Mouse (Mus musculus): ENCODE measurements at regions not wholly inside any gene's neighbourhood (a gene's known extent, or its start where the extent isn't known, plus 50 kb on each side); places are given as distances from the start of the nearest gene placed in this dataset.

- no peak for DNase-seq (ENCODE audit: low spot score in 2 of 2)
Measured at GRCm38 (mm10) chr14:45714311-45714710, 56.4 kb upstream of the Ddhd1 start.

GRCm38 (mm10) chr14:45714786-45715185, 56.8 kb upstream of the Ddhd1 start:
- no peak for DNase-seq (ENCODE audit: low spot score in 2 of 2)

GRCm38 (mm10) chr14:45716100-45716499, 58.2 kb upstream of the Ddhd1 start:
- DNase-seq (ENCODE audit: low spot score in 2 of 2), result no peak

- no peak for DNase-seq (ENCODE audit: low spot score in 2 of 2)
Measured at GRCm38 (mm10) chr14:45722887-45723286, 64.9 kb upstream of the Ddhd1 start.

- no peak for DNase-seq (ENCODE audit: low spot score in 2 of 2)
Measured at GRCm38 (mm10) chr14:45724341-45724740, 66.4 kb upstream of the Ddhd1 start.

- DNase-seq (ENCODE audit: low spot score in 2 of 2), result no peak
Measured at GRCm38 (mm10) chr14:45734530-45735410, 76.8 kb upstream of the Ddhd1 start.

GRCm38 (mm10) chr14:45737966-45738365, 80.0 kb upstream of the Ddhd1 start:
- no peak for DNase-seq (ENCODE audit: low spot score in 2 of 2)

- no peak for DNase-seq (ENCODE audit: low spot score in 2 of 2)
Measured at GRCm38 (mm10) chr14:45739638-45740037, 81.7 kb upstream of the Ddhd1 start.

- DNase-seq (ENCODE audit: low spot score in 2 of 2), result no peak
Measured at GRCm38 (mm10) chr14:45740662-45741061, 82.7 kb upstream of the Ddhd1 start.

- no peak for DNase-seq (ENCODE audit: low spot score in 2 of 2)
Measured at GRCm38 (mm10) chr14:45746176-45746575, 88.2 kb upstream of the Ddhd1 start.

GRCm38 (mm10) chr14:45757376-45757775, 99.4 kb upstream of the Ddhd1 start:
- no peak for DNase-seq (ENCODE audit: low spot score in 2 of 2)

GRCm38 (mm10) chr14:45760890-45761680, 103.1 kb upstream of the Ddhd1 start:
- no peak for DNase-seq (ENCODE audit: low spot score in 2 of 2)

- no peak for DNase-seq (ENCODE audit: low spot score in 2 of 2)
Measured at GRCm38 (mm10) chr14:45764231-45764630, 106.3 kb upstream of the Ddhd1 start.

- DNase-seq (ENCODE audit: low spot score in 2 of 2), result no peak
Measured at GRCm38 (mm10) chr14:45766582-45766981, 108.6 kb upstream of the Ddhd1 start.

GRCm38 (mm10) chr14:45772665-45773277, 114.8 kb upstream of the Ddhd1 start:
- peak; percentile 70 to 79 for DNase-seq (ENCODE audit: low spot score in 2 of 2)

GRCm38 (mm10) chr14:45773326-45773725, 115.4 kb upstream of the Ddhd1 start:
- peak in 1 of 2 experiments; percentile 20 for DNase-seq (ENCODE audit: low spot score in 2 of 2)

- no peak for DNase-seq (ENCODE audit: low spot score in 2 of 2)
Measured at GRCm38 (mm10) chr14:45781850-45782249, 123.9 kb upstream of the Ddhd1 start.

- no peak for DNase-seq (ENCODE audit: low spot score in 2 of 2)
Measured at GRCm38 (mm10) chr14:45794980-45795379, 137.0 kb upstream of the Ddhd1 start.

- DNase-seq (ENCODE audit: low spot score in 2 of 2), result peak; percentile 19 to 26
Measured at GRCm38 (mm10) chr14:45796665-45797319, 138.8 kb upstream of the Ddhd1 start.

GRCm38 (mm10) chr14:45797320-45797696, 139.4 kb upstream of the Ddhd1 start:
- no peak for DNase-seq (ENCODE audit: low spot score in 2 of 2)

- no peak for DNase-seq (ENCODE audit: low spot score in 2 of 2)
Measured at GRCm38 (mm10) chr14:45799286-45799685, 141.3 kb upstream of the Ddhd1 start.

Measured in layer of hippocampus, postnatal 14 days (tissue).